Mouse (Mus musculus) heart, postnatal 0 days (tissue): ENCODE data around the gene Gpatch4. TPM values are rescaled to one million over a fixed set of nuclear protein-coding genes. Genes with fewer than 3 reads are reported as not detected.

Experiments used
- ATAC-seq: fragments of 200-750 bp; cut with Nextera tagmentation; 2 replicates; pipeline ENCODE4 v1.8.0; 2017; ENCODE audit warnings: low read depth, moderate number of reproducible peaks, moderate library complexity; ENCODE audit not compliant: insufficient read depth
- DNase-seq: peaks from one replicate; pipeline ENCODE4 v3.0.0-alpha.2; 2016; ENCODE audit warnings: low spot score
- H3K27ac ChIP-seq: fragments of 300-500 bp; sonication (generic); 2 replicates; pipeline ENCODE4 v1.5.1; 2014; ENCODE audit warnings: low read depth, mild to moderate bottlenecking
- H3K27me3 ChIP-seq: fragments of 300-500 bp; sonication (generic); 2 replicates; pipeline ENCODE4 v1.6.1; 2014; ENCODE audit warnings: low read length, mixed read lengths; ENCODE audit not compliant: control insufficient read depth, insufficient read depth
- H3K36me3 ChIP-seq: fragments of 300-500 bp; sonication (generic); replicated peaks from 2 replicates; pipeline ENCODE4 v1.6.1; 2014; ENCODE audit warnings: low read length, mixed read lengths; ENCODE audit not compliant: control insufficient read depth, insufficient read depth
- H3K4me1 ChIP-seq: fragments of 300-500 bp; sonication (generic); 2 replicates; pipeline ENCODE4 v1.6.1; 2014; ENCODE audit warnings: antibody characterized with exemption; ENCODE audit not compliant: control insufficient read depth, insufficient read depth
- H3K4me2 ChIP-seq: fragments of 300-500 bp; sonication (generic); 2 replicates; pipeline ENCODE4 v1.6.1; 2014; ENCODE audit warnings: low read depth, mild to moderate bottlenecking, low read length, moderate library complexity
- H3K4me3 ChIP-seq: fragments of 300-500 bp; sonication (generic); 2 replicates; pipeline ENCODE4 v1.5.1; 2014; ENCODE audit warnings: low read depth, low read length
- H3K9ac ChIP-seq: fragments of 300-500 bp; sonication (generic); replicated peaks from 2 replicates; pipeline ENCODE4 v1.6.1; 2014; ENCODE audit warnings: low read depth, low read length, mixed read lengths
- H3K9me3 ChIP-seq: fragments of 300-500 bp; sonication (generic); replicated peaks from 2 replicates; pipeline ENCODE4 v1.6.1; 2016; ENCODE audit warnings: low read length; ENCODE audit not compliant: control insufficient read depth
- CTCF ChIP-seq: IDR thresholded peaks from 2 replicates; pipeline ENCODE4 v1.5.1; 2016; ENCODE audit warnings: antibody characterized with exemption, control low read depth, low read depth
- EP300 ChIP-seq: IDR thresholded peaks from 2 replicates; pipeline ENCODE4 v1.6.1; 2016; ENCODE audit warnings: antibody characterized with exemption, low read depth
- WGBS: fragments of 180-500 bp; shearing (Covaris S2); extraction: QIAGEN DNeasy Blood & Tissue Kit; methylation state at CpG from one replicate; pipeline ENCODE4 v1.1.7; 2014; 5-methylcytosine and 5-hydroxymethylcytosine counted together
- polyA plus RNA-seq: library from polyadenylated mRNA; unstranded; fragments of >200 nt; fragmentation: Nextera tagmentation; extraction: Ambion mirVana; gene quantifications from 2 replicates; pipeline ENCODE4 v1.2.1, GENCODE M21; 2015
- total RNA-seq: library from RNA; depleted of rRNA; stranded (reverse); fragments of >200 nt; gene quantifications from 2 replicates; pipeline ENCODE4 v1.2.3, GENCODE M21; 2014; ENCODE audit warnings: low replicate concordance

Gpatch4 gene
- total and polyA plus RNA-seq, 2 experiments from 2014 or later: 1.2 to 11.6 TPM

DNA sequence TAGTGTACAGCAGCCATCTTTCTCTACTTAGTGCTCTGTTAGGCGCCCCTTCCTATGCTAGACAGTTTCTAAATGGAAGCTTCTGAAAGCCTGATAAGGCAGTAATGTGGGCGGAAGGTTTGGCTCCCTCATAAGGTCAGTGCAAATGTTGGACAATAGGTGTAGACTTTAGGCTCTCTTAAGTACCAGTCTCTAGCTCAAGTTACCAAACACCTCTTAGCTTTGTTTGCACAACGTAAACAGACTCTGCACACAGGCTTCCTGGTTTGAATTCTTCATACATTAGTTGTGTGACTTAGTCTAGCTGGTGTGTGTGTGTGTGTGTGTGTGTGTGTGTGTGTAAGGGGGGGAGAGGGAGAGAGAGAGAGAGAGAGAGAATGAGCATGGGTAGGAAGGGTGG, 6.6 kb downstream of the Gpatch4 start:
- Histone ChIP-seq H3K27me3 (no peaks in the 10 kb centered on the region), H3K27ac (no peak overlapping the region), H3K9me3 (no peaks in the 10 kb centered on the region), H3K4me3 (no peak overlapping the region), H3K4me1 (no peaks in the 10 kb centered on the region), H3K4me2 (no peak overlapping the region), H3K36me3 (peaks cover 23% of the 10 kb centered on the region), H3K9ac (no peak overlapping the region)
- TF ChIP-seq EP300 (no peak), CTCF (no peak)
- no peak for ATAC-seq
- WGBS: 49% methylated on average over 3 of the region's 3 CpGs
- DNase-seq: no peak

- Histone ChIP-seq H3K9ac (peak overlapping the region; percentile 87; the same call in 1 of the 2 replicates), H3K27me3 (no peaks in the 10 kb centered on the region), H3K4me2 (0 out of 2 replicates have a peak overlapping the region, but pooled peaks have one; percentile 98), H3K4me3 (no peak overlapping the region), H3K4me1 (peaks cover 9% of the 10 kb centered on the region), H3K9me3 (no peaks in the 10 kb centered on the region), H3K27ac (no peak overlapping the region), H3K36me3 (peaks cover 34% of the 10 kb centered on the region)
- no peak for DNase-seq
- no peak for TF ChIP-seq CTCF
- TF ChIP-seq EP300: no peak
- 84% methylated on average over 6 of the region's 6 CpGs for WGBS
- ATAC-seq: no peak
Observed at GRCm38 (mm10) chr3:88057030-88057429, 14.1 kb downstream of the Gpatch4 start.

DNA sequence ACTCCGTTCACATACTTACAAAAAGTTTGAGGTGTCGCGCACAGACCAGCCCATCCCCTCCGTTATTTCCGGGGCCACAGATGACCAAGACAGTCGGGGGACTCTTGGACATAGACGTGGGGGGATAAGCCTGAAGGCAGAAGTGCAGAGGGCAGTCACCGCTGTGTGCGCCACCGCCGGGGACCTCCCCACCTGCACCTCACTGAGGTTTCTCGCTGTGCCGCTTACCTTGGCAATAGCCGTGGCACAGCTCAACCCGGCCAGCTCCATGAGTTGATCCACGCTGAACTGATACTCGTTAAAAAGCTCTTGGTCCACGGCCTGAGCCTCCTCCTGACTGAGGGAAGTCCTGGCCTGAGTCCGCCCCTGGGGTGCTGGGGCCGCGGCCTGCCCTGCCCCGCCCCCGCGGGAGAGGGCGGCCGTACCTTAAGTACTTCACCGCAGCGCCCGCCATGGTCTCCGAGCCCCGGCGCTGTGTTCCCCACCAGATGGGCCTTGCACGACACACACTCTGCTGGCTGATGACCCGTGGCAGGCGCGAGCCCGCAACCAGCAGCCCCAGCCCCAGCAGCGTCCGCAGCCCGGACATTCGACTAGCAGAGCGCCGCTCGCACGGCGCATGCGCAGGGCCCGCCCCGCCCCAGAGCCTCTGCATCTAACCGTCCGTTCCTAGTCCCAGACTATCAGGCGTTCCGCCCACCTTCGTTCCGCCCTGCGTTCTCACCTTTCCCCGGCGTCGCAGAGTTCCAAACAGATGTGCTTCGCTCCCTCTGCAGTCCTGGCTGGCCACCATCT, 15.2 kb downstream of the Gpatch4 start, which contains the start of gene Naxe:
Gene Naxe (minus strand): TSS at position 594 of the 795 bp plus-strand sequence.
- Histone ChIP-seq H3K4me1 (peaks cover 9% of the 10 kb centered on the region), H3K4me3 (peak within 1 kb of the TSS; percentile 99), H3K27ac (peak within 1 kb of the TSS; percentile 66), H3K36me3 (peaks cover 26% of the 10 kb centered on the region), H3K27me3 (no peaks in the 10 kb centered on the region), H3K4me2 (peak within 1 kb of the TSS; percentile 98), H3K9ac (peak within 1 kb of the TSS; percentile 87), H3K9me3 (no peaks in the 10 kb centered on the region)
- WGBS: under 1% methylated on average over 60 of the region's 60 CpGs
- DNase-seq (peak; percentile 70), ATAC-seq (peak; percentile 95)
- TF ChIP-seq EP300 (no peak), CTCF (no peak)

GRCm38 (mm10) chr3:88068386-88068785, 25.5 kb downstream of the Gpatch4 start:
- Histone ChIP-seq H3K9ac (no peak overlapping the region), H3K4me2 (no peak overlapping the region), H3K36me3 (no peaks in the 10 kb centered on the region), H3K27ac (no peak overlapping the region), H3K4me1 (no peaks in the 10 kb centered on the region), H3K9me3 (no peaks in the 10 kb centered on the region), H3K4me3 (no peak overlapping the region), H3K27me3 (no peaks in the 10 kb centered on the region)
- TF ChIP-seq EP300 (no peak), CTCF (no peak)
- WGBS: 10% methylated on average over 2 of the region's 2 CpGs
- no peak for ATAC-seq
- no peak for DNase-seq

- Histone ChIP-seq H3K4me1 (no peaks in the 10 kb centered on the region), H3K4me3 (no peak overlapping the region), H3K4me2 (no peak overlapping the region), H3K27me3 (no peaks in the 10 kb centered on the region), H3K9ac (no peak overlapping the region), H3K36me3 (no peaks in the 10 kb centered on the region), H3K27ac (no peak overlapping the region), H3K9me3 (no peaks in the 10 kb centered on the region)
- ATAC-seq (peak; percentile 72), DNase-seq (peak; percentile 71)
- peak; percentile 92 for TF ChIP-seq CTCF
- no peak for TF ChIP-seq EP300
- WGBS: 0% methylated on average over 5 of the region's 5 CpGs
Observed at GRCm38 (mm10) chr3:88071783-88072182, 28.9 kb downstream of the Gpatch4 start.

DNA sequence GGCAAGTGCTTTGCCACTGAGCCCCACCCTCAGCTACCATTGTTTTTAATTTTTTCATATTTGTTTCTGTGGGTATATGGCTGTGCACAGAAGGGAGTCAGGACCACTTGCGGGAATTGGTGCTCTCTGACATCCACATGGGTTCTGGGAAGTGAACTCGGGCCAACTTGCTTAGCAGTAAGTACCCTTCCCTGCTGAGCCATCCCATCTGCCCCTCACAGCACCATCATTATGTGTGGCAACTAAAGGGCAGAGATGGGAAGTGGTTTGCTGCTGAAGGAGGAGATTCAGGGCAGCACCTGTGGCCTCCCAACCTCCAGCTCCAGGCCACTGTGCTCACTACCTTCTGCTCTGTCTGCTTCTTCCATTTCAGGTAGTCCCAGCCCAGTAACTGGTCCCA, 30.7 kb downstream of the Gpatch4 start:
- H3K27me3 ChIP-seq: no peaks in the 10 kb centered on the region
- no peak overlapping the region for H3K9ac ChIP-seq
- ATAC-seq (no peak), DNase-seq (no peak)
- H3K27ac ChIP-seq: no peak overlapping the region
- no peak overlapping the region for H3K4me2 ChIP-seq
- H3K4me1 ChIP-seq: no peaks in the 10 kb centered on the region
- 57% methylated on average over 2 of the region's 2 CpGs for WGBS
- H3K4me3 ChIP-seq: no peak overlapping the region
- H3K36me3 ChIP-seq: no peaks in the 10 kb centered on the region
- TF ChIP-seq CTCF: no peak
- no peak for TF ChIP-seq EP300
- H3K9me3 ChIP-seq: no peaks in the 10 kb centered on the region
